Mouse (Mus musculus) layer of hippocampus, postnatal 36 days (tissue): ENCODE results near the gene Tmem116. TPM values are rescaled to one million over a fixed set of nuclear protein-coding genes. Genes with fewer than 3 reads are reported as not detected.
A peak's percentile ranks its signal among the peaks of the same experiment; 100 is the strongest.

Source experiments
- DNase-seq, 2 experiments: peaks; one replicate each; pipeline ENCODE4 v3.0.0; 2022
- total RNA-seq, 2 experiments: library from RNA; stranded (reverse); gene quantifications; 2 replicates each; pipeline ENCODE4 v1.2.3; 2021

Tmem116 gene
- 1 to 10 TPM; 8.1 to 8.8 TPM for total RNA-seq

DNA sequence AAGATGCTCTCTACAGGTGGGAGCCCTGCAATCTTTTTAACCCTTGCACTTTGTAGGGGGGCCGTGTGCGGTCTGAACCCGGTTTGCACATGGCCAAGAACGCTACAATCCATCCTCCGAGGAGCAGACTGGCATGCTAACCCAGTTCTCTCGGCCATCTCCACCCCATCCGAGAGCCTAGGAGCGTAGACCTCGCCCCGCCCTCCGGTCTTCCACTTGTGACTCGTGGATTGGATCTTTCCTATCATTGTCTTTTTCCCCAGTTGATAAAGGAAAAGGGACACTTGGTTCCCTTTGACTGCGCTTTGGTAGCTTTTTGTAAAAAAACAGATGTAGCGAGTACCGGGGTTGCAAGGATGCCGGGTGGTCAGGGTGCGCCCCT lies at the start of gene Tmem116:
TSS of gene Tmem116 (plus strand) at position 250 of the 382 bp plus-strand sequence.
- DNase-seq = peak; percentile 28 to 43

DNA sequence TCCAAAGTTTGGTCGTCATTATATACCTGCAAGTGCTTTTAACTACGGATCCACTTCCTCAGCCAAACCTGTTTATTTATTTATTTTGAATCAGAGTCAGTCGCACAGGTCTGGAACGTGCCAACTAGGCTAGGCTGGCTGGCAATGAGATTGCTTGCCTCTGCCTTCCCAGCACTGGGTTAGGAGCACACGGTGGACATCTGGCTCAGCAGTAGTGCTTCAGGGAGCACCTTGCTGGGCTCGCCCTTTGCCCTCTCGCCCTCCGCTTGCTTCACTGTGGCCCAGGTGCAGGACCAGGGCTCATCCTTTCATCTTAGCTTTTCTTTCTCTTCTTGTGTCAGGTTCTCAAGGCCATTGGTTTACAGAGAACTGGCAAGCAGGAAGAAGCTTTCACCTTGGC lies 43.8 kb upstream of the Tmem116 start:
- no peak for DNase-seq

- no peak for DNase-seq
Observed at GRCm38 (mm10) chr5:121410975-121411374, 40.7 kb upstream of the Tmem116 start.

GRCm38 (mm10) chr5:121420721-121421120 lies 31.0 kb upstream of the Tmem116 start:
- no peak for DNase-seq

- no peak for DNase-seq
Observed at GRCm38 (mm10) chr5:121422787-121423186, 28.9 kb upstream of the Tmem116 start.

GRCm38 (mm10) chr5:121423297-121423696 lies 28.4 kb upstream of the Tmem116 start:
- DNase-seq = no peak

- no peak for DNase-seq
Observed at GRCm38 (mm10) chr5:121428954-121429353, 22.7 kb upstream of the Tmem116 start.

DNA sequence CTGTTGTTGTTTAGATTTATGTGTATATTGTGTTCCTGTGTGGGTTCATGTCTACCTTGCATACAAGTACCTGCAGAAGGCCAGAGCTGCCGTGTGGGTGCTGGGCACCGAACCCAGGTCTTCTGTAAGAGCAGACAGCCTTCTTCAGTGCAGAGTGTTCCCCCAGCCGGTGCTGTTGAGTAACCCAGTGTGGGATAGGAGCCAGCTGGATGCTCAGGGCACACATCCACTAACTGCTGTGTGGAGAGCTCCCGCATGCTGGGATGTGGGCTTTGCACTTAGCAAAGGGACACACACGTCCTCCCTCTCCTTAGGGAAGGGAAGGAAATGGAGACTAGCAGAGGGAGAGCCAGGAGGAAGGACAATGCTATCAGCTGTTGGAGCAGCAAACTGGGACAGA lies 13.6 kb upstream of the Tmem116 start:
- DNase-seq = peak in 1 of 2 experiments; percentile 34

- no peak for DNase-seq
Observed at GRCm38 (mm10) chr5:121438756-121439155, 12.9 kb upstream of the Tmem116 start.

DNA sequence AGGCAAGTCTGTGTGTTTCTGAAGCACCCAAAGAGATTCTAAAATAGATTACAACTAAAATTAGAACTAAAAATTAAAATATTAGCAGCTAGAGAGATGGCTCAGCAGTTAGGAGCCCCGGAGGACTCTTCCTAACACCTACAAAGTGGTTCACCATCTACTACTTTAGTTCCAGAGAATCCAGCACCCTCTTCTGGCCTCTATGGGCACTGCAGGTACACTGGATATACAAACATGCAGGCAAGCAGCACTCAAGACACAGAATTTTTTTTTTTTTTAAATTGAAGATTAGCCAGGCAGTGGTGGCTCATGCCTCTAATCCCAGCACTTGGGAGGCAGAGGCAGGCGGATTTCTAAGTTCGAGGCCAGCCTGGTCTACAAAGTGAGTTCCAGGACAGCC lies 8.1 kb upstream of the Tmem116 start:
- no peak for DNase-seq

GRCm38 (mm10) chr5:121444870-121445269 lies 6.8 kb upstream of the Tmem116 start:
- no peak for DNase-seq

- no peak for DNase-seq
Observed at GRCm38 (mm10) chr5:121448450-121448849, 3.2 kb upstream of the Tmem116 start.

GRCm38 (mm10) chr5:121449976-121450375 lies 1.7 kb upstream of the Tmem116 start:
- no peak for DNase-seq

GRCm38 (mm10) chr5:121450476-121450875 lies 1.2 kb upstream of the Tmem116 start:
- DNase-seq = no peak

- DNase-seq = no peak
Observed at GRCm38 (mm10) chr5:121451203-121451602, 490 bp upstream of the Tmem116 start.

DNA sequence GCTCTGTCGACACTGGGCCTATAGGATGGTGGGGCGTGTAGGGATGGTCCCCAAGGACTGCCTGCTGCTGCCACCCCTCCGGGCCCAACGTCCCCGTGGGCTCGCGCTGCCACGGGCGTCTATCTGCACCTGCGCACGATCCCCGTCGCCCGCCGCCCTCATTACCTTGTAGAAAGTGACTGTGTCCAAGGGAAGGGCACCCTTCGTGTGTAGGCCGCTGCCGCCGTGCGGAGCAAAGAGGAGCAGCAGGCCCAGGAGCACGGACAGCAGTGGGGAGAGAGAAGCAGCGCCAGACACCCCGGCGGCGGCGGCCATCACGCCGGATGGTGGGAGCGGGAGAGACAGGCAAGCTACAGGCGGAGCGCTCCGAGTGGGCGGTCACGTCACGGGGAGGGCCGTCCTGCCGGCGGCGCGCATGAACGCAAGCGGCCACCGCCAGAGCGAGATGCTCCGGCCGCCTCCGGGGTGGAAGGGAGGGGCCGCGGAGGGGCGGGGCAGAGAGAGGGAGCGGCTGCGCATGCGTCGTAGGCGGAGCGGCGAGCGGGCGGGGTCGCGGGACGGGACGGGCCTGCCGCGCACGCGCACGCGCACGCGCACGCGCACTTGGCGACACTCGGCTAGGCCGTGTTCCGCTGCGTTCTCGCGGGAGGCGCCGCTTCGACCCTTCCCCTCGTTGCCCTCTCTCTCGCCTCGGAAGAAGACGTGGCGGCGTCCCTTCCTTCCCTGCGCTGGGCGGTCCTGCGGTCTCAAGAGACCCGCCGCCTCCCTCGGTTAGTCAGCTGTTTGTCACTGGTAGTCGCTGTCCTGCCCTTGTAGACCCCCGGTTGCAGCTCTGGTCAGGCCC lies 555 bp downstream of the Tmem116 start, which contains the start of gene Erp29:
TSS of gene Erp29 (minus strand) at position 481 of the 844 bp plus-strand sequence.
- DNase-seq = peak; percentile 99

- no peak for DNase-seq
Observed at GRCm38 (mm10) chr5:121452906-121453305, 1.2 kb downstream of the Tmem116 start.

DNA sequence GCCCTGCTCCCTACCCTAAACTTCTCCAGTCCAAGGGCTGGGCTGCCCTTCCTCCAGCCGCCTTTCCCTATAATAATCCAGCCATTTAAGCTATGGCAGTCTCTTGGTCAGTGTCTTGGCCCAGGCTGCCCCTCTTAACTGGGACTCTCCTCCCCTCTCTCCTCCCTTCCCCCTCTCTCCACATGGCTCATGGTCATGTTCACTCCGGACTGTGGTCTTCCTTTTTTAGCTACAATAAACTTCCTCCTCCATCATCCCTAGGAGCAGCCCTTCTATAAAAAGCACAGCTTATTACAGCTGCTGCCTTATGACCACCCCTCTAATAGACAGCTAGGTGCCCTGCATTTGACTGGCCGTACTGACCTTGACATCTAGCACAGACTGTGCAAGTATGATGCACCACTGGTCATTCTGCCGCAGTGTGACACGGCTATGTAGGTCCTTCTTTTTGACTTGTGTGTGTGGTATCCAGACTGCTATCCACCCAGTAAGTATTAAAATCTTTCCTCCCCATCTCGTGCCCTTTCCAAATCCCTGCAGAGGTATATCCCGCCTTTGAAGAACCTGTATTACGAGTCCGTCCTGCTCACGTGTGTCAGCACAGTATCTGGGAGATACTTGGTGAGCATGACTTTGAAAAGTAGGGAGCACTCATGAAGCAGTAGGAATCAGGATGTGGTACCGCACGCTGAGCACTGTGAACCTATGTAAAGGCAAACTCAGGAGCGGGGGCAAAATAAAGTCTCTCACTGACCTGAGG lies 2.2 kb downstream of the Tmem116 start:
- DNase-seq = no peak

DNA sequence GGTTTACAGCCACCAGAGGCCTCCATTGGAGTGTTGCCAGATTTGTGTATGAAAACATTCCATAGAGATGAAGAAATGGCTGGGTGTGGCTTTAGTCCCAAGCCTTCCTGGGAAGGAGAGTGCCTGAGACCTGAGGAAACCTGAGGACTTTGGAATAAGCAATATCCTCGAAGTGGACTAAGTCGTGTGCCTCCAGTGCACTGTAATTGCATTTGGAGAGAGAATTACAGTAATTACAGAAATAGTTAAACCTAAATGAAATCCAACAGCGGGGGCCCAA lies 2.8 kb downstream of the Tmem116 start:
- DNase-seq = no peak

DNA sequence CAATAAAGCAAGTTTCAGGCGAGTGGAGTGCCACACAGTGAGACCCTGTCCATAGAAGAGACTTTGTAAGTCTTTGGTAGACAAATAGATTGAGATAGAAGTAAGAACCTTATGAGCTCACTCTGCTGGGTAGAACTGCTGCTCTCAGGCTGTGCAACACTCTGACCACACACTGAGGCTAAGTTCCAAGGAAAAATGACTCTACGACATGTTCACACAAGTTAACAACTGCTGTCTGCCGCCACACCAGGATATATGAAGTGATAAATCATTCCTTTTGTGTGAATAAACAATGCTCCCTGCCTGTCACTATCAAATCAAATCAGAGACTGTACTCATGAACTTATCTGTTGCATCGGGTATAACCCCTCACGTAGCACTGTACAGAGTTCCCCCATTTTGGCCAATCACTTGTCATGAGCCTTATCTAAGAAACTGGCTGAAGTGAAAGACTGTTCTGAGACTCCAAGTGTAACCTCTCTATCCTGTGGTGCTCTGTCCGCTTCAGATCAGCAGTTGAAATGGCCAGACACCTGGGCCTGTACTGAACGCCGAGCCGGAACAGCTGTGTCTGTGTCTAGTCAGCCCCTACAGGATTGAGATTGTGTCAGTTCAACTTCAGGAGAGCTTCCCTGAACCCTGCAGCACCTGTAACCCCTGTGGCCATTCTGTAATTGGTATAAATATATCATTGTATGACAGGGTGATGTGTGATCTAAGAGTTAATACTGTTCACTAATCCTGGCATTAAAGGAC lies 4.0 kb downstream of the Tmem116 start:
- DNase-seq = no peak

GRCm38 (mm10) chr5:121461339-121462170 lies 9.9 kb downstream of the Tmem116 start:
- DNase-seq = no peak

GRCm38 (mm10) chr5:121462171-121462502 lies 10.4 kb downstream of the Tmem116 start:
- no peak for DNase-seq
